Mouse (Mus musculus) B cell, adult 2 months (primary cell): Measurements from ENCODE around the gene 1810010H24Rik.
"Not testable (repeated sequence)": the region's sequence is repeated elsewhere in the genome, so short reads cannot be mapped to it uniquely, and the experiment has no call there.

Experiments used
- DNase-seq, 2 experiments: peaks; one replicate each; pipeline ENCODE4 v3.0.0; 2022

Gene 1810010H24Rik

DNA sequence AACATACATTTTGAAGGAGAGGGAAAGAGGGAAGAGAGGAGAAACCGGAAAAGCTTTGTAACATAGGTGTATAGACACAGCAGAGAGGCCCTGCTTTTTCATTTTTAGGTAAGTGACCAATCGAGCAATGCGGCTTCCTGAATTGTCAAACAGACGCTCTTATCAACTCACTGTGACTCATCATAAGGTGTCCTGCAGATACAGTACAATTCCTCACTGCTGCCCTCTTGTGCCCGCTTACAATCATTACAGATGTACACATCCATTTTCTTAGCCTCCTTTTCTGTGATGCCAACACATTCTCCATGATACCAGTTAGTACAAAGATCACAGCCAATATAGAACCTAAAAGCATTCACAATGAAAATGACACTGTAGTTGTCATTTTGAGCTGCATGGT lies 18.8 kb downstream of the 1810010H24Rik start:
- peak; percentile 79 to 81 for DNase-seq

DNA sequence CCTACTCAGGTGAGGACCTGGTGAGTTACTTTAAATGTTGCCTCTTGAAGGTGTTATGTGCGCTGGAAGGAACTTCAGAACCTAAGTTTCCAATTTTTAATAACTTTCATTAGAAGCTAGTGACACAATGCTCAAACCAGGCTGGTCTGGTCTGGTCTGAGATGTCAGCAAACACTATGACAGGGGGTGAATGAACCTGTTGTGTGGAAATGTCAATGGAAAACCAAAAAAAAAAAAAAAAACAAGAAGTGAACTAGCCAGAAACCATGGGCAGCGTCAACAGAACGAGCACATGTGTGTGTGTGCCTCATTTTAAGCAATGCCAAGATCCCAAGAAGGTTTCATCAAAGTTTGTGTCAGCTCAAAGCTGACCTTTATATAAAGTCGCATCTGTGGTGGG lies 20.1 kb downstream of the 1810010H24Rik start:
- DNase-seq, result no peak

DNA sequence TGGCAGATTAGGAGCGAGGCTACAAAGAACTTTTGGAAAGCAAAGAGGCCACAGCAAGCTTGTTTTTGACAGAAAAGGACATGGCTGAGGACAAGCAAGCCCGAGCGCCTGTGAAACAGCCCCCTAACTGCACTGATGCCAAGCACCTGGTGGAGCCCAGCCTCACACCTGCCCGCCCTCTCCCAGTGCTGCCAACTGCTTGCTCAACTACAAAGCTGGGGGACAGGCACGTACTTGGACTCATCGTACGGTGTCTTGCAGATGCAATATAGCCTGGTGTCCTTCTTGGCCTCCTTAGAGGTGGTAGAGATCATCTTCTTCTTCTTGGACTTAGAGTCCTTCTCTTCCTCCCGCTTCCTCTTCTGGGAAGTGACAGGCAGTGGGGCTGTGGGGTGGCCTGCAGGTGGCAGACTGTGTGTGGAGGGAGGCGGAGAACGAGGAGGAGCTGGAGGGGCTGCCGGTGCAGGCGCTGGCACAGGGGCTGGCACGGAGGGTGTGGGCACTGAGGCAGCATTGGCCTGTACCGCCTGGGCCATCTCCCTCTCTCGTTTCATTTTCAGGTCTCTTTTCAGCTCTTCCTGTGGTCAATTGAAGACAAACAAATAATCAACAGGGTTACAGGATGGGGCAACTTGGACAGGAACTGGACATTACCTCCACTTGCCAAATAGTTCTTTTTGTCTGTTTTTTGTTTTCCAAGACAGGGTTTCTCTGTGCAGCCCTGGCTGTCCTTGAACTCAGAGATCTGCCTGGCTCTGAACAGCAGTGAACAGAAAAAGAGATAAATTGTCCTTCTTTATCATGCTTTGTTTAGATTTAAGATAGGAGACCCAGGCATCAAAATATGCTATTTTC lies 21.5 kb downstream of the 1810010H24Rik start:
- DNase-seq, result no peak

DNA sequence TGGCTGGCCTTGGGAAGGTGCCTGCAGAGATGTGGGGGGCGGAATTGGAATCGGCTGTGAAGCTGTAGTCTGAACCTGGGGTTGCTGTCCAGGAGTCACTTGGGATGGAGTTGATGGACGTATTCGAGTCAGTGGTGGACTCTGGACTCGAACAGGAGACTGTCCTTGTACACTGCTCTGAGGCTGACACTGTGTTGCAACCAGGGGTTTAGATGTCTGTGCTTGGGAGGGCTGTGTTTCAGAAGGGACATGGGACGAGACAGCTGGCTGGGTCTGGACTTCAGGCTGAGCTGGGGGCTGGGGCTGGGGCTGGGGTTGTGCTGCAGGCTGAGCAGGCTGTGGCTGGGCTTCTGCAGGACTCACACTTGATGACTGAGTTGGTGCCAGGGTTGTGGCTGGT lies 29.4 kb downstream of the 1810010H24Rik start:
- DNase-seq, result no peak

DNA sequence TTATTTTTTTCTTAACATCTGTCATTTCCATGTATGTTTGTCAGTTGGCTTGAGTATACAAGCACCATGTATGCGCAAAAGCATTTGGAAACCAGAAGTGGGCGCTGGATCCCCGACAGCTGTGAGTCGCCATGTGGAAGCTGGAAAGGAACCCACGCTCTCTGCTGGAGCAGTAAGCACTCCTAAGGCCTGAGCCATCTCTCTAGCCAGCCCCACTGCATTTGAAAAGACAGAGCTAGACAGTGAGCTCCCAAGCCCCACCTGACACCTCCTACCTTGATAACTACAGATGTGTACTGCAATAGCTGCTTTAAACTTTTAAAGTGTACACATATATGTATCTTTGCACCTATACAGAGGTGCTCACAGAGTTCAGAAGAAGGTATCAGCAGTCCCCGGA lies 31.9 kb downstream of the 1810010H24Rik start:
- no peak for DNase-seq

DNA sequence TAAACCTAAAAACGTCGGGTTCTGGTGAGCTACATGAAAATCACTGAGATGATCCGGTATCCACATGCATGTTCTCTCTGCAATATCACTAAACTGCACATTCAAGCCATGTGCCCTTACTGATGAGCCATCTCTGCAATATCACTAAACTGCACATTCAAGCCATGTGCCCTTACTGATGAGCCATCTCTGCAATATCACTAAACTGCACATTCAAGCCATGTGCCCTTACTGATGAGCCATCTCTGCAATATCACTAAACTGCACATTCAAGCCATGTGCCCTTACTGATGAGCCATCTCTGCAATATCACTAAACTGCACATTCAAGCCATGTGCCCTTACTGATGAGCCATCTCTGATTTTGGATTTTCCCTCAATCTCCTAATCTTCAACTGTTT lies 34.2 kb downstream of the 1810010H24Rik start:
- not testable (repeated sequence) for DNase-seq

DNA sequence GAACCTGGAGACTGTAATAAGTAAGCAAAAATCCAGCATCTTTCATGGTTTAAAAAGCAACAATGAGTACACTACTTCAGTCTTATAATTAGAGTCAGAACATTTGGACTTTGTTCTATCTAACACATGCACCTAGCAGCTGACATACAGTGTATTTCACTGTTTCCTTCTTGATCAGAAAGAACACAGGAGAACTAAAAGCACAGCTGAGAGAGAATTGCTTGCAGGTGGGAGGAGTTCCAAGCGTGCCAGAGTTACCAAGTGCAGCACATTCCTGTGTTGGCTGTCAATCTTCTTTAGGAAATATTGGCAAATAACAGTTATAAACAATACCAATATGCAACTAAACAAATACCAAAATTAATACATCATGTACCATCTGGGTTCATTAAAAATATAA lies 35.5 kb downstream of the 1810010H24Rik start:
- DNase-seq, result no peak

DNA sequence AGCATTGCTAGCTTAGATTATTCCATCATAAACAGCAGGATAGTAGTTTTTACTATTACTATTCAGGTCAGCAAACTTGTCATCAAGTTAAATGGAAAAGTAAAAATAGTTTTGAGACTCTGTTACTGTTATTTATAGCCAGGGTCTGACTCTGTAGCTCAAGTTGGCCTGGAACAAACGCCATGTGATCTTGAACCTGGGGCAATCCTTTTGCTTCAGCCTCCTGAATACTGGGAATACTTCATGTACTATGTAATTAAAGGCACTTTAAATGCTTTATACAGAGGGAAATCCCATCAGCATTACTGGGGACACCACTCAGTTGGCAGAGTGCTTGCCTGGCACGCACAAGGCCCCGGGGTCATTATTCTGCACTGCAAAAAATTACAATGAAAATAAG lies 37.6 kb downstream of the 1810010H24Rik start:
- no peak for DNase-seq

DNA sequence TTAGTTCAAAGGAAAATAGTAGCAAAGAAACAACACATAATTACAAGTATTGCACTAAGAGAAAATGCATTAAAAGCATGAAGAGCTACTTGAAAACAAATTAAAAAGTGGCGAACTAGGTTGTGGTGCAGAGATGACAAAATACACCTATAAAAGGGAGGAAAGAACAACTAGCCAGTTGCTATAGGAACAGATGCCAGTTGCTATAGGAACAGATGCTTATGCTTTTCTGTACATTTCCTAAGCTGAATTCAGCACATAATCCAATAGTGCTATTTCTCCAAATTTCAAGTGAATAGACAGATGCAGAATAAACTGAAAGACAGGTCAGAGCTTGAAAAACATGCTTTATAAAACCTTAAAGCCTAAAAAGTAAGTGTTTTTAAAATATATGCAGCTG lies 39.1 kb downstream of the 1810010H24Rik start:
- no peak for DNase-seq

DNA sequence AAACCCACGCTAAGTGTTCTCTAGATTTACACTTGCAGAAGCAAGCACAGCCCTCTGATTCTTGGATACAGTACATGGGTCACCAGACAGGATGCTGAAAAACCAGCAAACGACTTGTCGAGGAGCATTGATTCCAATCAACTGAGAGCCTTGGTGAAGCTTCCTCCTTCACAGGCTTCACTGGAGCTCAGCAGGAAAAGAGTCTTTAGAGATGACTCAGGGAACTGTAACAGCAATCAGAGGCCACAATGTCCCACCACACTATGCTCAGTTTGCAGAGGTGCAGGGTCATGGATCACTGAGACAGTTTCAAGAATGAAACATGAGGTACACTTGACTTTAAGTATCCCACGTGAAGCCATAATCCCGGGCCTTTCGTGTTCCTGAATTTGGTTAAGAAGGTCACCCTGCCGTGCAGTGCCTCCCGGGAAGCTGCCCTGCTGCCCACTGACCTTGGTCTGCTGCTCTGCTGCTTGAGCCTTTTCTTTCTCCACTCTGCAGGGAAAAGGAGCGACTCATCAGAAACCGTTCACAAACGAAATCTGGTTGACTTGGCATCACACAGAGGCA lies 39.8 kb downstream of the 1810010H24Rik start:
- DNase-seq, result no peak
